Mouse (Mus musculus): Measurements from ENCODE around the gene Neurod1. TPM values are rescaled to one million over a fixed set of nuclear protein-coding genes. Genes with fewer than 3 reads are reported as not detected.

The Neurod1 gene
- polyA plus RNA-seq, 1 experiment, result 11.8 TPM

DNA sequence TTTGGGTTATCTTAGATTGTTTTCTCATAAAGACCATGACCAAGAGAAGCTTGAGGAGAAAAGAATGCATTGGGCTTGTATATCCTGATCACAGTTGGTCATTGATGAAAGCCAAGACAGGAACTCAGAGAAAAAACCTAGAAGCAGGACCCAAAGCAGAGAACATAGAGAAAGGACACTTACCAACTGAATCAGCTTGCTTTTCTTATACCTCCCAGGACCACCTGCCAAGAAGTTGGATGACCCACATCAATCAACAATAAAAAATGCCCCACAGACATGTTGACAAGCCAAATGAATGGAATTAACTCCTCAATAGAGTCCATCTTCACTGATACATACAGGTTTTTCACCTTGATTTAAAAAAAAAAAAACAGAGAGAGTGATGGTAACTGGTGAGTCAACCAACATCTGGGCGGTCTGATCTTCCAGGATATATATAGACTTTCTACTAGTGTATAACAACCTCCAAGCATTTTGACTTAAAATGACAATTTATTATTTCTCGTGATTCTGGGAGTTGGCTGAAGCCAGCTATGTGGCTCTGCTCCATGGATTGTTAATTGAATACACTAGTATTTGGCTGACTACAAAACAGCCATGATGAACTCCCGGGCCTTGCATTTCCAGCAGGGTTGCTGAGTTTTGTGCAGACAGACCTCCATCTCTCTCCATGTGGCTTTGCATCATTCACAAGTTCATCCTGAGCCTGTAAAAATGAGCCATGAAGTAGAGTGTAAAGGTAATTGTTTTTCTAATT lies 12.5 kb downstream of the Neurod1 start:
- no peak overlapping the region for H3K4me3 ChIP-seq (ENCODE audit: insufficient read depth, low read length)
- no peak overlapping the region for H3K27ac ChIP-seq (ENCODE audit: insufficient read depth, low read length)
- H3K4me1 ChIP-seq (ENCODE audit: control insufficient read depth, insufficient read depth, low read length), result no peaks in the 10 kb centered on the region
- TF ChIP-seq CTCF (IDR thresholded peaks at IDR 0.05; ENCODE audit: extremely low read depth, insufficient read depth, low read length) (no peak), POLR2A (IDR thresholded peaks at IDR 0.05; ENCODE audit: extremely low read depth, insufficient read depth, low read length) (no peak)

DNA sequence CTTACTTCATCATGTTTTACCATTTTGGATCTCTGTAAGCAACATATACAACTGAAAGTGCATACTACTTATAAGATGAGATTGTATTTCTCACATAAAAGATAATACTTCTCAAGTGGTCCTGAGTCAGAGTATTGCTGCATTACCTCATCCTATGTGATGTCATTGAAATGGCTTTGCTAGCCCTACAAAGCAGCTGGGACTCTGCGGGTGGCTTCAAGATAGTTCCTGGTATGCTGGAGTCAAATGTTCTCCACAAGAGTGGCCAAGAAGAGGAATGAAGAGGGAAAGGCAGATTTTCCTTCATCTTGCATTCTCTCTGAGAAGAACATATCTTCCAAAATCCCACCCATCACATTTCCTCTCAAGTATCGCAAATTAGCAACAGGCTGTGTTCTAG lies 13.2 kb downstream of the Neurod1 start:
- TF ChIP-seq POLR2A (IDR thresholded peaks at IDR 0.05; ENCODE audit: extremely low read depth, insufficient read depth, low read length), result no peak
- TF ChIP-seq CTCF (IDR thresholded peaks at IDR 0.05; ENCODE audit: extremely low read depth, insufficient read depth, low read length), result no peak
- Histone ChIP-seq H3K27ac (ENCODE audit: insufficient read depth, low read length) (no peak overlapping the region), H3K4me1 (ENCODE audit: control insufficient read depth, insufficient read depth, low read length) (no peaks in the 10 kb centered on the region), H3K4me3 (ENCODE audit: insufficient read depth, low read length) (no peak overlapping the region)

DNA sequence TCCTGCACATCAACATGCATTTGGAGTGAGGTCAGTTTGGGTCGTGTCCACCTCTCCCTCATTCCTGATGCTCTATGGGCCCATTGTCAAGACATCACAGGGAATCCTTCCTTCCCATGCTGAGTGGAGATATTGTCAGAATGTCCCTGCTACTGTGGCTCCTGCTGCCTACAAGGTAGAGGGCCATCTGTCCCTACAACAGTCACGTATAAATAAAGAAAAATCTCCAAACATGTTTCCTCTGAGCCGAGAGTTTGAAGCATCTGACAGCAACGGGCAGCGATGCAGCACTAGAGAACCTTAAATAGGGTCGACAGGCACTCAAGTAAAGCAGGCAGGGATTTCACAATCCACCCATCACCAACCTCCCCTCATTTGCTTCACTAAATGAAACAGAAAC lies 13.6 kb downstream of the Neurod1 start:
- TF ChIP-seq CTCF (IDR thresholded peaks at IDR 0.05; ENCODE audit: extremely low read depth, insufficient read depth, low read length) (no peak), POLR2A (IDR thresholded peaks at IDR 0.05; ENCODE audit: extremely low read depth, insufficient read depth, low read length) (no peak)
- no peak overlapping the region for H3K4me3 ChIP-seq (ENCODE audit: insufficient read depth, low read length)
- H3K4me1 ChIP-seq (ENCODE audit: control insufficient read depth, insufficient read depth, low read length), result no peaks in the 10 kb centered on the region
- no peak overlapping the region for H3K27ac ChIP-seq (ENCODE audit: insufficient read depth, low read length)

DNA sequence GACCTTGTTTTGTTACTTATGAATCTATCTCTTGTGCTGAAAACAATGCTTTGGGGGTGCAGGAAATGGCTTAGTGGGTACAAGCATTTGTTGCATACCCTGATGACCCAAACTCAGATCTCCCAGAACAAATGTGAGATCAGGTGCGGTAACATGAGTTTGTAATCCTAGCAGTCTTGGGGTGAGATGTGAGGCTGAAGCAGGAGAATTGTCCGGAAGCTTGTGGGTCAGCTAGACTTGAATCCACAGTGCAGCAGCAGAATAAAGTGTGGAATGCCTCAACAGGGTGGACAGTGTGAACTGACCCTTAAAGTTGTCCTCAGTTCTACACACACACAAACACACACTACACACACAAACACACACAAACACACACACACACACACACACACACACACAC lies 14.3 kb downstream of the Neurod1 start:
- no peak for TF ChIP-seq POLR2A (IDR thresholded peaks at IDR 0.05; ENCODE audit: extremely low read depth, insufficient read depth, low read length)
- TF ChIP-seq CTCF (IDR thresholded peaks at IDR 0.05; ENCODE audit: extremely low read depth, insufficient read depth, low read length), result no peak

DNA sequence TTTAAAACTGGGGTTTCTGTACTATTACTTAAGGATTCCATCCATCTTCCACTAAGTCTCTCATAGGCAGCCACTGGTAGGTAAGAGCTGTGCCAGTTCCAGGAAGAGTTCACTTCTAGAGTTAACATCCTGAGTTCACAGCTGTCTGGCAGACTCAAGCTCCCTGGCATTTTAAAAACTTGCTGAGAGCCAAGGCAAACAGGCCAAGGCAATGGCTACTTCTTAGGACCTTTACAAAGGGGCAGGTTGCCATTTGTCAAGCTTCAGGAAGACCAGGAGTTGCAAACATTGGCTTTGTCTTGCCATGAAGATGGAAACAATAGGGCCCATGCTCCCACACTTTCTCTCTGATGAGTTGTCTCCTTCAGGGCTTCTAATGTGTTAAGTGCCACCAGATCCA lies 26.5 kb downstream of the Neurod1 start:
- Histone ChIP-seq H3K27ac (ENCODE audit: insufficient read depth, low read length) (no peak overlapping the region), H3K4me3 (ENCODE audit: insufficient read depth, low read length) (no peak overlapping the region), H3K4me1 (ENCODE audit: control insufficient read depth, insufficient read depth, low read length) (no peaks in the 10 kb centered on the region)
- no peak for TF ChIP-seq CTCF (IDR thresholded peaks at IDR 0.05; ENCODE audit: extremely low read depth, insufficient read depth, low read length)
- no peak for TF ChIP-seq POLR2A (IDR thresholded peaks at IDR 0.05; ENCODE audit: extremely low read depth, insufficient read depth, low read length)

More for the DNA sequence above, 14.3 kb downstream of the Neurod1 start:
- H3K4me3 ChIP-seq (ENCODE audit: insufficient read depth, low read length), result no peak overlapping the region
- H3K4me1 ChIP-seq (ENCODE audit: control insufficient read depth, insufficient read depth, low read length), result no peaks in the 10 kb centered on the region
- H3K27ac ChIP-seq (ENCODE audit: insufficient read depth, low read length), result no peak overlapping the region

DNA sequence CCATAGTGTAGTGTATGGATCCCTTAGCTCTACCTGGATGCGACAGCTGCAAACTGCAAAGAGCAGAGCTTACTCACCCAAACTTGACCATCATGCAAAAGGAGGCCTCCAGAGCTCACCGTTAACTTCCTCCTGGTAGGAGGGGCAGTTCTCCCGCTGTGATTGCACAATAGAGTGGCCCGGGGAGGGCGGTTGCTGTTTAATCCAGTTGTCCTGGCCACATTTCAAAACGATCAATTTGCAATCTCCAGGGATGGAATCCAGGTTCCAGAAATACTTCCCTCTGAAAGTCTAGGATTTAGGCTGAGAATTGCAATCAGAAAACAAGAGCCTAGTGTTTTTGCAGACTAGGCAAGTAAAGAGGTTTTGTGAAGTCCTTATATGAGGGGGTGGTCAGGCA lies 26.9 kb downstream of the Neurod1 start:
- TF ChIP-seq POLR2A (IDR thresholded peaks at IDR 0.05; ENCODE audit: extremely low read depth, insufficient read depth, low read length) (no peak), CTCF (IDR thresholded peaks at IDR 0.05; ENCODE audit: extremely low read depth, insufficient read depth, low read length) (no peak)
- H3K27ac ChIP-seq (ENCODE audit: insufficient read depth, low read length), result no peak overlapping the region

DNA sequence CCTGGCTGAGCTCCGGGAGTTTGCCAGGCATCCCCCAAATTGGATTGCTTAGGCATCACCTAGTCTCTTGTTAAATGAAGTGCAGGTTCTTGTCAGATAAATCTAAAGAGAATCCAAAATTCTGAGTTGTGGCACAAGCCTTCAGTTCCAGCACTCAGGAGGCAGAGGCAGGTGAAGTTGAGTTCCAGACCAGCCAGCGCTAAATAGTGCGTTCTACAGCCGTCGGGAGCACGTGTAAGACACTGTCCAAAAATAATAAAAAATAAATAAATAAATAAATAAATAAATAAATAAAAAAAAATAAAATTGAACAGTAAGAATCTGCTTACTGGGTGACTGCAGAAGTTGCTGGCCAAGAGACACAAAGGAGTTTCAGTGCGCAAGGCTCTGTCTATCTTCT lies 27.4 kb downstream of the Neurod1 start:
- TF ChIP-seq CTCF (IDR thresholded peaks at IDR 0.05; ENCODE audit: extremely low read depth, insufficient read depth, low read length) (no peak), POLR2A (IDR thresholded peaks at IDR 0.05; ENCODE audit: extremely low read depth, insufficient read depth, low read length) (no peak)
- Histone ChIP-seq H3K4me3 (ENCODE audit: insufficient read depth, low read length) (peak overlapping the region; percentile 43), H3K4me1 (ENCODE audit: control insufficient read depth, insufficient read depth, low read length) (no peaks in the 10 kb centered on the region), H3K27ac (ENCODE audit: insufficient read depth, low read length) (no peak overlapping the region)

More for the DNA sequence above, 26.9 kb downstream of the Neurod1 start:
- H3K4me1 ChIP-seq (ENCODE audit: control insufficient read depth, insufficient read depth, low read length), result no peaks in the 10 kb centered on the region
- no peak overlapping the region for H3K4me3 ChIP-seq (ENCODE audit: insufficient read depth, low read length)

- H3K27ac ChIP-seq (ENCODE audit: insufficient read depth, low read length), result no peak overlapping the region
- H3K4me3 ChIP-seq (ENCODE audit: insufficient read depth, low read length), result peak overlapping the region; percentile 43
- TF ChIP-seq POLR2A (IDR thresholded peaks at IDR 0.05; ENCODE audit: extremely low read depth, insufficient read depth, low read length) (no peak), CTCF (IDR thresholded peaks at IDR 0.05; ENCODE audit: extremely low read depth, insufficient read depth, low read length) (no peak)
- no peaks in the 10 kb centered on the region for H3K4me1 ChIP-seq (ENCODE audit: control insufficient read depth, insufficient read depth, low read length)
These were observed 27.9 kb downstream of the Neurod1 start for GRCm38 (mm10) chr2:79428569-79429104.

- peak overlapping the region; percentile 43; the same call in 1 of the 2 replicates for H3K4me3 ChIP-seq (ENCODE audit: insufficient read depth, low read length)
- TF ChIP-seq CTCF (IDR thresholded peaks at IDR 0.05; ENCODE audit: extremely low read depth, insufficient read depth, low read length) (no peak), POLR2A (IDR thresholded peaks at IDR 0.05; ENCODE audit: extremely low read depth, insufficient read depth, low read length) (no peak)
- H3K27ac ChIP-seq (ENCODE audit: insufficient read depth, low read length), result no peak overlapping the region
- no peaks in the 10 kb centered on the region for H3K4me1 ChIP-seq (ENCODE audit: control insufficient read depth, insufficient read depth, low read length)
These were observed 28.5 kb downstream of the Neurod1 start for GRCm38 (mm10) chr2:79428022-79428421.

DNA sequence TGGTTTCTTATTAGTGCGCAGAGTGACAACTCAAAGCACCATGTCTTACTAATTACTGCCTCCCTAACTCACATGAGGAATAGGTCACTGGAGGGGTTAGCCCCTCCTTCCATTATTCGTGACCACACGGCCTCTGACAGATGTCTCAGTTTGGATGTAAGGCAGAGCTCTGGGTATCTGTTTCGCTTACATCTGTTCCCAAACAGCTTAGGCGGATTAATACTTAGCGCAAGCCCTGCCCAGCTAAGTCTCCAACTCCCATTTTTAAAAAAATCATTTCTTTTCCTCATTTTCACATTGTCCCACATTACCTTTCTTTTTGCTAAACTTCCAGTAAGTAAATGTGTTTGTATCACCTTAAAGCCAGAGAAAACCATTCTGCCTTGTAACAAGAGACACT lies 34.9 kb downstream of the Neurod1 start:
- TF ChIP-seq POLR2A (IDR thresholded peaks at IDR 0.05; ENCODE audit: extremely low read depth, insufficient read depth, low read length), result no peak
- TF ChIP-seq CTCF (IDR thresholded peaks at IDR 0.05; ENCODE audit: extremely low read depth, insufficient read depth, low read length), result no peak
- Histone ChIP-seq H3K27ac (ENCODE audit: insufficient read depth, low read length) (no peak overlapping the region), H3K4me3 (ENCODE audit: insufficient read depth, low read length) (no peak overlapping the region), H3K4me1 (ENCODE audit: control insufficient read depth, insufficient read depth, low read length) (no peaks in the 10 kb centered on the region)

Data from cortical plate, adult 2 months (tissue).